Mouse (Mus musculus) intestine, embryonic 15.5 days (tissue): ENCODE data around the gene Plxdc2. TPM values are rescaled to one million over a fixed set of nuclear protein-coding genes. Genes with fewer than 3 reads are reported as not detected.

Experiments used
- ATAC-seq: fragments of 200-750 bp; cut with Nextera tagmentation; 2 replicates; pipeline ENCODE4 v1.8.0; 2017; ENCODE audit warnings: moderate TSS enrichment, moderate library complexity
- H3K27ac ChIP-seq: fragments of 300-500 bp; sonication (generic); 2 replicates; pipeline ENCODE4 v1.5.1; 2015; ENCODE audit warnings: mild to moderate bottlenecking, inconsistent platforms
- H3K27me3 ChIP-seq: fragments of 300-500 bp; sonication (generic); replicated peaks from 2 replicates; pipeline ENCODE4 v1.6.1; 2015; ENCODE audit warnings: inconsistent platforms
- H3K36me3 ChIP-seq: fragments of 300-500 bp; sonication (generic); 2 replicates; pipeline ENCODE4 v1.6.1; 2015; ENCODE audit warnings: inconsistent platforms
- H3K4me1 ChIP-seq: fragments of 300-500 bp; sonication (generic); replicated peaks from 2 replicates; pipeline ENCODE4 v1.6.1; 2015; ENCODE audit warnings: inconsistent platforms
- H3K4me2 ChIP-seq: fragments of 300-500 bp; sonication (generic); replicated peaks from 2 replicates; pipeline ENCODE4 v1.6.1; 2015; ENCODE audit warnings: mild to moderate bottlenecking, inconsistent platforms
- H3K4me3 ChIP-seq: fragments of 300-500 bp; sonication (generic); replicated peaks from 2 replicates; pipeline ENCODE4 v1.5.1; 2015; ENCODE audit warnings: inconsistent platforms
- H3K9ac ChIP-seq: fragments of 300-500 bp; sonication (generic); 2 replicates; pipeline ENCODE4 v1.6.1; 2015; ENCODE audit warnings: inconsistent platforms
- H3K9me3 ChIP-seq: fragments of 300-500 bp; sonication (generic); 2 replicates; pipeline ENCODE4 v1.6.1; 2016; ENCODE audit warnings: inconsistent platforms
- whole genome bisulfite sequencing: fragments of 180-500 bp; shearing (Covaris S2); methylation state at CpG from one replicate; pipeline ENCODE4 v1.1.7; 2015; 5-methylcytosine and 5-hydroxymethylcytosine counted together
- polyA plus RNA-seq: library from polyadenylated mRNA; unstranded; fragments of >200 nt; fragmentation: Nextera tagmentation; extraction: Ambion mirVana; gene quantifications from 2 replicates; pipeline ENCODE4 v1.2.1, GENCODE M21; 2015

Plxdc2 gene
- polyA plus RNA-seq, 1 experiment from 2014 or later, result 17.4 TPM

DNA sequence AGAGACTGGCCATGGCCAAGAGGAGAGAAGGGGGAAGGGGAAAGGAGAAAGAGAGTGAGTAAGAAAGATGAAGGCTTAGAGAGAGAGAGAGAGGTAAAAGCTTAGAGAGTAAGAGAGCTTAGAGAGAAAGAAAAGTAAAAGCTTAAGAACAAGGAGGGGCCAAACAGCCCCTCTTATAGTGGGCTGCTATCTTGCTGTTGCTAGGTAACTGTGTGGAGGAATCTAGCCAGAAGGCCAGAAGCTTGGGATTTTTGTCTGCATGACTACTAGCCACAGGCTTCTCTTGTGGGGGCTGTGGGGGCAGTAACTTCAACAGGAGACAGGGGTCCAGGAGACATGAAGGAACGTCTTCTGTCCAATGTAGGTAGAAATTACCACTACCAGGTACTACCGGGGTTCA is 162.0 kb downstream of the Plxdc2 start:
- Histone ChIP-seq H3K27me3 (no peaks in the 10 kb centered on the region), H3K4me3 (no peak overlapping the region), H3K9me3 (no peaks in the 10 kb centered on the region), H3K9ac (no peak overlapping the region), H3K27ac (no peak overlapping the region), H3K36me3 (no peaks in the 10 kb centered on the region), H3K4me2 (no peak overlapping the region), H3K4me1 (no peaks in the 10 kb centered on the region)
- no peak for ATAC-seq
- 82% methylated on average over 2 of the region's 2 CpGs for WGBS

DNA sequence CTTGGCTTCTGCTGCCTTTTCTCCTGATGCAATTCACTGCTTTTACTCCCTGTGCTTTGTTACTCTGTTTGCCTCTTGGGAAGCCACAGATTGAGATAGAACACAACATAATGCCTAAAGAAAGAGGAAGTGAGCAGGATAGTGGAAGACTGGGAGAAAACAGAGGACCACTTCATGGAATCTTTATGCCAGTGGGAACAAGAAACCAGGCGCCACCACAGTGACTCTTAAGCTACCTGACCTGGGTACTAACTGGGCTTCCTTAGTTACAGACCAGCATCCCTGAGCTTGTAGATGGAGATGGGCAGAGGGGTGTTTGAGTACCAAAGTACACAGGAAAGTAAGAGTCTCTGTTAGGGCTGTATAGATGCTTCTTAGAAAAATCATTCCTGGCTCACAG is 167.3 kb downstream of the Plxdc2 start:
- no peaks in the 10 kb centered on the region for H3K4me1 ChIP-seq
- WGBS, result 83% methylated on average over 1 of the region's 1 CpGs

DNA sequence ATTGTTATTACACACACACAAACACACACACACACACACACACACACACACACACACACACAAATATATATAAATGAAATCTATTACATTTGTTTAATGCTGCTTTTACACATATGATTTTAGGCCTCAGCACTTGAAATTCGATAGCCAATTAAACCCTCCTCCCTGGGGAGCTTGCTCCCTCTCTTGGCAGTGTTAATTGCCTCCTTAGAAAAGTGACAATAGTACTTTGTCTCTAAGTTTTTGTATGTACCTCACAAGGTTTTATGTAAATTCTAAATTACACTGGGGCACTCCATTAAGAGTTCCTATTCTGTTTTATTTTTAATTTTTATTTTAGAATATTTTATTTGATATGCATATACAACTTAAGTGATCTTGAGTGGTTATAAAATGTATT is 176.1 kb downstream of the Plxdc2 start:
- no peaks in the 10 kb centered on the region for H3K36me3 ChIP-seq
- no peak overlapping the region for H3K4me3 ChIP-seq
- H3K27me3 ChIP-seq, result no peaks in the 10 kb centered on the region
- H3K4me1 ChIP-seq, result no peaks in the 10 kb centered on the region
- WGBS, result 73% methylated on average over 1 of the region's 1 CpGs
- no peak for ATAC-seq
- no peak overlapping the region for H3K9ac ChIP-seq
- H3K27ac ChIP-seq, result no peak overlapping the region
- no peaks in the 10 kb centered on the region for H3K9me3 ChIP-seq
- no peak overlapping the region for H3K4me2 ChIP-seq

More for the DNA sequence above, 167.3 kb downstream of the Plxdc2 start:
- Histone ChIP-seq H3K9me3 (no peaks in the 10 kb centered on the region), H3K9ac (no peak overlapping the region), H3K4me2 (no peak overlapping the region), H3K4me3 (no peak overlapping the region), H3K27ac (no peak overlapping the region), H3K36me3 (no peaks in the 10 kb centered on the region), H3K27me3 (no peaks in the 10 kb centered on the region)
- no peak for ATAC-seq

DNA sequence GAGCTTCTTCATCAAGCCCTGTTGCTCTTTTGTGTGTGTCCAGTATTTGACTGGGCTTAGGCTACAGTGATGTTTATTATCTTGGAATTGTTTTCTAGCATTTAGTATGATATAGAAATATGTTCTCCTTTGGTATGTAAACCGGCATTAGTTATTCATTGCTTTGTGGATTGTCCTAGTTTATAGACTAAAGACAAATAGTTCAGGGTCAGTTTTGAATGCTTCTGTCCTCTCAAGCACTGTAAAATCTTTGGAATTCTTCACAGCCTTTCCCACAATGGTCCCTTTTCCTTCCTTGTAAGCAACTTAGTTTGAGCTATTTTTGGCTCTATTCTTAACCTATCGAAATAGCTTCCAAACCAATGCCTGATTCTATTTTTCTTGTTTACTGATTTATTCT is 178.5 kb downstream of the Plxdc2 start:
- ATAC-seq, result no peak
- WGBS, result 70% methylated on average over 2 of the region's 2 CpGs
- H3K4me2 ChIP-seq, result no peak overlapping the region

DNA sequence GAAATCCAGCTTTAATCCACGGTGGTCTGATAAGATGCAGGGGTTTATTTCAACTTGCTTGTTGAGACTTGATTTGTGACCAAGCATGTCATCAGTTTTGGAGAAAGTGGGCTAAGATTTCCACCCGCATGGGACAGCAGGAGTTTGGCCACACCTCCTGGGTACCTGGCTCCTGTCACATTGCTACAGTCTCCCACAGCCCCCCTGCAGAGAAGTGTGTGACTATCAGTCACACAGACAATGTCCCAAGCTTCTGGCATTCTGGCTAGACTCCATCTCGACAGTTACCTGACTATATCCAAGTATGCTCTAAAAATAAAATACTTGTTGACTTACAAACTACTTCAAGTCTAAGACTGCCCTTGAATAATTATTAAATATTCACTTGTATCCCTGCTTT is 185.1 kb downstream of the Plxdc2 start:
- H3K4me1 ChIP-seq, result no peaks in the 10 kb centered on the region
- H3K9me3 ChIP-seq, result no peaks in the 10 kb centered on the region
- H3K9ac ChIP-seq, result no peak overlapping the region
- 49% methylated on average over 3 of the region's 3 CpGs for WGBS
- ATAC-seq, result no peak
- no peak overlapping the region for H3K4me2 ChIP-seq
- H3K27me3 ChIP-seq, result no peaks in the 10 kb centered on the region
- no peaks in the 10 kb centered on the region for H3K36me3 ChIP-seq
- H3K4me3 ChIP-seq, result no peak overlapping the region
- H3K27ac ChIP-seq, result no peak overlapping the region

More for the DNA sequence above, 178.5 kb downstream of the Plxdc2 start:
- no peak overlapping the region for H3K27ac ChIP-seq
- H3K9me3 ChIP-seq, result no peaks in the 10 kb centered on the region
- H3K27me3 ChIP-seq, result no peaks in the 10 kb centered on the region
- no peak overlapping the region for H3K9ac ChIP-seq
- H3K4me3 ChIP-seq, result no peak overlapping the region
- no peaks in the 10 kb centered on the region for H3K4me1 ChIP-seq
- H3K36me3 ChIP-seq, result no peaks in the 10 kb centered on the region

DNA sequence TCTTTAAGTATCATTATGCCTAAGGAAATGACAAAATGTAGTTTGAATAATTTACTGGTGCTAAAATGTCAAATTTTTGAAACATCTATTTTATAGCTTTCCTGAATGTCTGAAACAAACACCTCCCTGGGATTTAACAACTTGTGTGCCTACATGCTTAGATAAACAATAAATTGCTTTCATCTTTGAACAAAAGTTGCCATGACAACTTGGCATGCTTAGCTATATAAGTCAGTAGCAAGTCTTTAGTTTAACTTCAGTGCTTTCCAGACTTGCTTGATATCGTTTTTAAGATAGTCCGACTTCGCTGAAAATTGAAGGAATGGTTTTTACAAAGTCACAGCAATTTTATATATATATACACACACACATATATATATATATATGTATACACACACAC is 189.1 kb downstream of the Plxdc2 start:
- no peak overlapping the region for H3K4me2 ChIP-seq
- ATAC-seq, result no peak

DNA sequence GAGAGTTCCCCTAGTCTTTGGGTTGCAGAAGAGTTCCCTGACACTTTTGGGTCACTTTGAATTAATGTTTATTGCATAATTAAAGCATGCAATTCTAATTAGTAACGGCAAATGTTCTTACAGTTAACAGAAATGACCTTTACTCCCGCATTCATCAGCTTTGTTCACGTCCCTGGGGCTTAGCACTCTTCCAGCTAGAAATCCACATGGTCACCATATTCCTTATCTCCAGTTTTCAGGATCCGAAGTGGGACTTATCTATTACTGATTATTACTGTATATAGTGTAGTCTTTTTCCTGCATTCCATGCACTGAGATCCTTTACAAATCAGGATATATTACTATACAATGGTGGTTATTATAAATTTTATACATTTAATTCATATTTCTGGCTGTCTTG is 203.2 kb downstream of the Plxdc2 start:
- ATAC-seq, result no peak

More for the DNA sequence above, 189.1 kb downstream of the Plxdc2 start:
- no peaks in the 10 kb centered on the region for H3K4me1 ChIP-seq
- no peaks in the 10 kb centered on the region for H3K27me3 ChIP-seq
- no peaks in the 10 kb centered on the region for H3K9me3 ChIP-seq
- 76% methylated on average over 3 of the region's 3 CpGs for WGBS
- H3K9ac ChIP-seq, result no peak overlapping the region
- no peak overlapping the region for H3K27ac ChIP-seq
- no peaks in the 10 kb centered on the region for H3K36me3 ChIP-seq
- H3K4me3 ChIP-seq, result no peak overlapping the region

DNA sequence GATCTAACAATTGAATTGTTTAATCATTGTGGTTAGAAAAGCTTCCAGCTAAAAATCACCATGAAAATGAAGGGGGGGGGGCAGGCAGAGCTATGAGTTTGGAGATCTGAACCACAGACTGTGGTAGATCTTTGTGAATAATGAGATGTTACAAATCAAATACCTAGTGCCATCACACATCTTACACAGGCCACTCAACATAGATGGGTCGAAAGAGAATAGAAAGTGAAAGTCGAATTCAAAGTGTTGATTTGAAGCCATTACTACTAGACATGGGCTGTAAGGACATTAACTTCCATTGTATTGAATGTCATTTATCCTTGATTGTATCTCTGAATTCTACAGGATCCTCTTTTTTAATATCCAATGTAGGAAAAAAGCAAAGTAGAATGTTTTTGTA is 212.2 kb downstream of the Plxdc2 start:
- H3K4me1 ChIP-seq, result no peaks in the 10 kb centered on the region
- no peaks in the 10 kb centered on the region for H3K27me3 ChIP-seq
- H3K4me2 ChIP-seq, result no peak overlapping the region
- no peak overlapping the region for H3K27ac ChIP-seq
- H3K9me3 ChIP-seq, result no peaks in the 10 kb centered on the region
- no peak overlapping the region for H3K9ac ChIP-seq
- no peaks in the 10 kb centered on the region for H3K36me3 ChIP-seq
- 90% methylated on average over 2 of the region's 2 CpGs for WGBS
- no peak overlapping the region for H3K4me3 ChIP-seq
- ATAC-seq, result no peak

More for the DNA sequence above, 203.2 kb downstream of the Plxdc2 start:
- no peak overlapping the region for H3K4me3 ChIP-seq
- H3K27ac ChIP-seq, result no peak overlapping the region
- H3K4me1 ChIP-seq, result no peaks in the 10 kb centered on the region
- H3K9ac ChIP-seq, result no peak overlapping the region
- H3K36me3 ChIP-seq, result no peaks in the 10 kb centered on the region
- H3K9me3 ChIP-seq, result no peaks in the 10 kb centered on the region
- H3K27me3 ChIP-seq, result no peaks in the 10 kb centered on the region
- no peak overlapping the region for H3K4me2 ChIP-seq
- WGBS, result 70% methylated on average over 4 of the region's 4 CpGs

DNA sequence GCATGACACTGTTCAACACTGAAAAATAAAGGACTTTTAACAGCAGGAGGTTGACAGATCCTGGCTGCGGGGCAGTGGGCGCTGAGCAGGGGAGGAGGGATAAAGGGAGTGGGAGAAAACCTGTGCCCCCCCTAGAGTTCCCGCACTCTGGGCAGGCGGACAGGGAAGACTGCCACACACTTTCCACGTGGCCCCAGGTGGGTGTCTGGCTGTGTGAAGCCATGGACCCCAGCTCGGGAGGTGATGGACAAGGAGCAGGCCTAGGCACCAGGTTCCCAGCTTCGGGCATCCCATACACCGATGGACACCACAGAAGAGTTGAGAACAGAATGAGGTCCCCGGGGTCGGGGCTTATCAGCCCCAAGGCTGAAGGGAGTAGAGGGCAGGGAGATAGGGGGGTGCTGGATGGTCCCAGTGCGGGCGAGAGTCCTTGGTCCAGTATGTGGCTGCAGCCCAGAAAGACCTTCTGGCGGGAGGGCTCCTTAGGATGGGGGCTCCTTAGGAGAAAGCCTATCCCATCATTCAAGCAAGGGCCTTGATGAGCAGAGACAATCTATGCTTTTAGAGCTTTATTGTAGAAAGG is 215.2 kb downstream of the Plxdc2 start:
- Histone ChIP-seq H3K9ac (no peak overlapping the region), H3K4me3 (no peak overlapping the region), H3K36me3 (no peaks in the 10 kb centered on the region), H3K9me3 (no peaks in the 10 kb centered on the region), H3K27ac (no peak overlapping the region), H3K27me3 (no peaks in the 10 kb centered on the region), H3K4me2 (no peak overlapping the region), H3K4me1 (no peaks in the 10 kb centered on the region)
- no peak for ATAC-seq
- 89% methylated on average over 13 of the region's 13 CpGs for WGBS

DNA sequence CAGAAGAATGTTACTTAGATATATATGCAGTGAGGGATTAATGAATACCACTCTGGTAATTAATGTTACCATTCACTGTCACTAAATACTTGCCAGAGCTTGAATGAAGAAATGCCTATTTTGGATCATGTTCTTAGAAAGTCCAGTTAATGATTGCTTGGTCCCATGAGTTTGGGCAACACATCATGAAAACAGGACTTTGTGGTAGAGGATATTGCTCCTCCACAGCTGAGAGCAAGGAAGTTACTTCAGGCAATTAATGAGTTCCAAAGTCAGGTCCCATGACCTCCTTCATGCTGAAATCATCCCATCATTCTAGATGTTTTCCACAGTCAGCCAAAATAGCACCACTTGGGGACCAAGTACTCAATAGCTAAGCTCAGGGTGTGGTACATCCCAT is 220.5 kb downstream of the Plxdc2 start:
- Histone ChIP-seq H3K4me3 (no peak overlapping the region), H3K9ac (no peak overlapping the region), H3K4me1 (no peaks in the 10 kb centered on the region), H3K36me3 (no peaks in the 10 kb centered on the region), H3K9me3 (no peaks in the 10 kb centered on the region), H3K27ac (no peak overlapping the region), H3K27me3 (no peaks in the 10 kb centered on the region), H3K4me2 (no peak overlapping the region)
- ATAC-seq, result no peak

DNA sequence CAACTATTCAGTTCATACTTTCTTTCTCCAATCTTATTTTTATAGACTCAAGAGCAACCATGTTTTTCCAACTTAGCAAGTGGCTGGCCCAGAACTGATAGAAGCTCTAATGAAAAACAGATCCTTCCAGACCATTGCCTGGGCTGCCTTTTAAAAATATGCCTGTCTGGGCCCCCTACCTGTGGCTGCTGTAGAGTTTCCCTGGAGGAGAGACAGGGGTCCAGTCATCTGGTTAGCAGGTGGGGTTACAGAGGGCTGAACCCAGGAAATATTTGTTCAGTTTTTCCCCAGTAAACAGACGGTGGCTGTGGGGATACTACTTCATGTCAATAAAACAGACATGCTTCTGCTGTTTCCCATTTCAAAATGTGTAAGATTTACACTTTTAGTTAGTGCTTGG is 222.0 kb downstream of the Plxdc2 start:
- H3K27me3 ChIP-seq, result no peaks in the 10 kb centered on the region
- H3K9ac ChIP-seq, result no peak overlapping the region
- WGBS, result 59% methylated on average over 1 of the region's 1 CpGs
- H3K36me3 ChIP-seq, result no peaks in the 10 kb centered on the region
- no peaks in the 10 kb centered on the region for H3K4me1 ChIP-seq
- no peak for ATAC-seq
- H3K4me3 ChIP-seq, result no peak overlapping the region
- no peak overlapping the region for H3K27ac ChIP-seq
- H3K9me3 ChIP-seq, result no peaks in the 10 kb centered on the region
- no peak overlapping the region for H3K4me2 ChIP-seq

DNA sequence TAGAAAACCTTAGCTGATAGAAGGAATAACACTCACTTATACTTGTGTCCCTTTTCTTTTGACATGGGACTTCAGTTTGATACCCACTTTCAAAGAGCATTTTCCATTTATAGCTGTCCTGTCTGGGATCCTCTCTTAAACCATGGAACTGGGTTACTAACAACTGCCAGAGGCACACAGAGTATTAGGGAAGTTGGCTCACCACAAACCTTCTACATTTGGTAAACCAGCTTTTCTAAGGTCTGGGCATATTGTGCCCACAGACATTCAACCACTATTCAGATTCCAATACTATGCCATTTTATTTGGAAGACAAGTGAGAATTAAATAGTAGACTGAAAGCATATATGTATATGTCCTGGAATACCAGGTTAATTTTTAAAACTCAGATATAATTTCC is 232.4 kb downstream of the Plxdc2 start:
- no peak for ATAC-seq
- Histone ChIP-seq H3K27ac (no peak overlapping the region), H3K9ac (no peak overlapping the region), H3K4me1 (no peaks in the 10 kb centered on the region), H3K4me3 (no peak overlapping the region), H3K36me3 (no peaks in the 10 kb centered on the region), H3K4me2 (no peak overlapping the region), H3K27me3 (no peaks in the 10 kb centered on the region), H3K9me3 (no peaks in the 10 kb centered on the region)

DNA sequence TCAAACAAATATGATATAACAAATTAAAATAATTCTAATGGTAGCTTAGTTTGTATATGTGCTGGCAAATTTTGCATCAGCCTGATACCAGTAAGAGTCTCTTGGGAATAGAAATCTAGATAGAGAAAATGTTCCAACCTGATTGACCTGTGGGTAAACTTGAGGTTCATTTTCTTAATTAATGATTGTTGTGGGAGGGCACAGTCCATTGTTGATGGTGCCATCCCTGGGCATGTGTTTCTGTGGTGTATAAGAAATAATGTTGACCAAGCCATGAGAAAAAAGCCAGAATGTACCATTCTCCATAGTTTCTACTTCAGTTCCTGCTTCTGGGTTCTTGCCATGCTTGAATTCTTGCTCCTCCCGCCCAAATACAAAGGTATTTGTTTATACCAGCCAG is 239.3 kb downstream of the Plxdc2 start:
- H3K27ac ChIP-seq, result no peak overlapping the region
- no peak overlapping the region for H3K9ac ChIP-seq
- H3K27me3 ChIP-seq, result no peaks in the 10 kb centered on the region
- WGBS, result 38% methylated on average over 1 of the region's 1 CpGs
- H3K4me2 ChIP-seq, result no peak overlapping the region
- no peak for ATAC-seq
- H3K36me3 ChIP-seq, result no peaks in the 10 kb centered on the region
- H3K4me1 ChIP-seq, result no peaks in the 10 kb centered on the region
- no peaks in the 10 kb centered on the region for H3K9me3 ChIP-seq
- H3K4me3 ChIP-seq, result no peak overlapping the region
